Comparison of ENCODE assay signal across 8 mouse cellular contexts in the genomic region with DNA sequence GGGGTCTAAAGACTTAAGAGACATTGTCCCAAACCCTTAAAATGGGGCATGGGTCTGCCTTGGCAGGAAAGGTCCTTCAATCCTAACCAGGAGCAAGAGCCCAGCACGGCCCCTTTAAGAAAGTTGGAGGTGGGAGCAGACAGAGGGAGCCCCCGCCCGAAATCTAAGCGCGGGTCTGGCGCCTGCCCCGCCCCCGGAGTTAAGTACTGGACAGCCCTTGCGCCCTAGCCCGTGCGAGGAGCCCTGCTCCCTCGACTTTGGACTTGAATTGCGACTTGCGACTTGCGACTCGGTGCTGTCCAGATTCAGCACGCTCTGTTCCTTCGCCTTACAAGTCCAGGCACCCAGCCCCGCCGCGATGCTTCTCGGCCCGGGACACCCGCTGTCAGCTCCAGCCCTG. TPM values are rescaled to one million over a fixed set of nuclear protein-coding genes. Genes with fewer than 3 reads are reported as not detected.
A peak's percentile ranks its signal among the peaks of the same experiment; 100 is the strongest.
DNase-seq lines count a peak whose midpoint lies in the region; ATAC-seq lines count a peak whose summit lies in the region.

A gene (plus strand): TSS at position 202 of the 400 bp plus-strand sequence.

- peak; percentile 38; the same call in 1 of the 2 replicates for ATAC-seq in hindbrain, embryonic 16.5 days
- no peak for ATAC-seq in midbrain, embryonic 12.5 days (ENCODE audit: low FRiP score, low read depth)

- H3K27me3 ChIP-seq in hindbrain, embryonic 16.5 days (replicated peaks; ENCODE audit: control insufficient read depth, insufficient read depth, low read length) = peaks cover 13% of the 10 kb centered on the region
- peaks cover 33% of the 10 kb centered on the region for H3K27me3 ChIP-seq in midbrain, embryonic 12.5 days

- H3K9me3 ChIP-seq in hindbrain, embryonic 16.5 days (ENCODE audit: control insufficient read depth, low read length) = no peaks in the 10 kb centered on the region
- H3K9me3 ChIP-seq in midbrain, embryonic 12.5 days = no peaks in the 10 kb centered on the region

- H3K4me3 ChIP-seq in hindbrain, embryonic 16.5 days (ENCODE audit: low read length) = peak within 1 kb of the TSS; percentile 39
- H3K4me3 ChIP-seq in midbrain, embryonic 12.5 days = peak within 1 kb of the TSS; percentile 31

- no peak within 1 kb of the TSS for H3K27ac ChIP-seq in hindbrain, embryonic 16.5 days (ENCODE audit: low read depth, low read length)
- no peak within 1 kb of the TSS for H3K27ac ChIP-seq in midbrain, embryonic 12.5 days (replicated peaks)

- intact Hi-C loops in left cerebral cortex, postnatal 36 days (cut with DNase I) = no loop called here

- 3% methylated on average over 24 of the region's 24 CpGs for WGBS in hindbrain, embryonic 16.5 days
- WGBS in midbrain, embryonic 12.5 days = 1% methylated on average over 24 of the region's 24 CpGs

- peaks cover 16% of the 10 kb centered on the region for H3K4me1 ChIP-seq in hindbrain, embryonic 16.5 days (ENCODE audit: control insufficient read depth, insufficient read depth, low read depth, low read length)
- peaks cover 21% of the 10 kb centered on the region for H3K4me1 ChIP-seq in midbrain, embryonic 12.5 days

- H3K9ac ChIP-seq in hindbrain, embryonic 16.5 days (ENCODE audit: low read depth, low read length) = peak within 1 kb of the TSS; percentile 51
- H3K9ac ChIP-seq in midbrain, embryonic 12.5 days (replicated peaks) = peak within 1 kb of the TSS; percentile 21; the same call in 1 of the 2 replicates

- H3K4me2 ChIP-seq in hindbrain, embryonic 16.5 days (ENCODE audit: low read length) = peak within 1 kb of the TSS; percentile 55
- H3K4me2 ChIP-seq in midbrain, embryonic 12.5 days (replicated peaks) = peak within 1 kb of the TSS; percentile 54

- H3K36me3 ChIP-seq in hindbrain, embryonic 16.5 days (ENCODE audit: control insufficient read depth, insufficient read depth, low read length) = no peaks in the 10 kb centered on the region
- H3K36me3 ChIP-seq in midbrain, embryonic 12.5 days = no peaks in the 10 kb centered on the region

- no peak for DNase-seq in layer of hippocampus, adult 8-10 months (ENCODE audit: low spot score in 2 of 2)
- DNase-seq in layer of hippocampus, adult 11-12 months (ENCODE audit: low spot score) = no peak
- peak; percentile 79 for DNase-seq in gastrocnemius, postnatal 25 days
- DNase-seq in left cerebral cortex, postnatal 36 days (ENCODE audit: low spot score in 2 of 2) = no peak
- peak; percentile 73 to 77 for DNase-seq in urinary bladder, postnatal 4 days (ENCODE audit: low spot score in 2 of 2)
- no peak for DNase-seq in cerebellum, postnatal 4 days (ENCODE audit: low spot score in 2 of 2)

RNA-seq across cellular contexts. Expression of the gene that starts here (rescaled TPM):
- 10 to 100 TPM; 17.3 to 21.8 (median 19.3) TPM for total RNA-seq in layer of hippocampus, adult 8-10 months (2022)
- total RNA-seq in gastrocnemius, postnatal 25 days (2021) = 1 to 10 TPM; 6.5 to 9.4 TPM
- polyA plus RNA-seq in hindbrain, embryonic 16.5 days (2015; fragmentation: Nextera tagmentation; extraction: Ambion mirVana) = 10.7 and 10.8 TPM in 2 replicates
- 10 to 100 TPM; 15.0 to 19.6 TPM for total RNA-seq in left cerebral cortex, postnatal 36 days (2021)
- 3.5 and 4.0 TPM in 2 replicates for polyA plus RNA-seq in midbrain, embryonic 12.5 days (2016; fragmentation: Nextera tagmentation; extraction: Ambion mirVana)

Comparison
In these comparisons a context has a peak if more than half of its experiments do, and no peak if none do; other contexts are left out.
1. DNase-seq: peak in gastrocnemius, postnatal 25 days (single experiment) and urinary bladder, postnatal 4 days (2 of 2); none in layer of hippocampus, adult 8-10 months (0 of 2), layer of hippocampus, adult 11-12 months (single experiment), left cerebral cortex, postnatal 36 days (0 of 2) and cerebellum, postnatal 4 days (0 of 2).